Mouse (Mus musculus): ENCODE measurements at regions not wholly inside any gene's neighbourhood (a gene's known extent, or its start where the extent isn't known, plus 50 kb on each side); places are given as distances from the start of the nearest gene placed in this dataset.

- TF ChIP-seq POLR2A (IDR thresholded peaks at IDR 0.05; ENCODE audit: control insufficient read depth, extremely low read depth, insufficient read depth, low read length, poor library complexity) (no peak), CTCF (IDR thresholded peaks at IDR 0.05; ENCODE audit: borderline replicate concordance, control insufficient read depth, extremely low read depth, insufficient read depth, low read length, poor library complexity) (no peak)
These were observed 141.8 kb upstream of the Ubl3 start for GRCm38 (mm10) chr5:148694352-148694751.

Measured in thymus, adult 2 months (tissue).